Mouse (Mus musculus): ENCODE results near the gene Def6. TPM values are rescaled to one million over a fixed set of nuclear protein-coding genes. Genes with fewer than 3 reads are reported as not detected.

Gene Def6
- polyA plus RNA-seq, 2 experiments: 10.0 to 15.5 TPM

- Histone ChIP-seq H3K9me3 (ENCODE audit: control insufficient read depth, low read length) (no peaks in the 10 kb centered on the region), H3K36me3 (ENCODE audit: control insufficient read depth, insufficient read depth, low read length) (peaks cover 79% of the 10 kb centered on the region)
- TF ChIP-seq POLR2A (IDR thresholded peaks at IDR 0.05; ENCODE audit: borderline replicate concordance, extremely low read depth, insufficient read depth, insufficient read length): no peak
These were observed 9.9 kb upstream of the Def6 start for GRCm38 (mm10) chr17:28197646-28198045.

DNA sequence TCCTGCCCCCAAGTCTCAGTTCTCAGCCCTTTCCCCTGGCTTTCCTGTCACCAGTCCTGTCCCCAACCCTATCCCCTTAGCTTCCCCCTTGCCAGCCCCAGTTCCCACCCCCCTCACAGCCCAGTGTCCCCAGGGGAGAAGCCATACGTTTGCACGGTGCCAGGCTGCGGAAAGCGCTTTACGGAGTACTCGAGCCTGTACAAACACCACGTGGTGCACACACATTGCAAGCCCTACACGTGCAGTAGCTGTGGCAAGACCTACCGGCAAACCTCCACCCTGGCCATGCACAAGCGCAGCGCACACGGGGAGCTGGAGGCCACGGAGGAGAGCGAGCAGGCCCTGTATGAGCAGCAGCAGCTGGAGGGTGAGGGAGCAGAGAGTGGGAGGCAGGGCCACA, 5.6 kb upstream of the Def6 start:
- WGBS: 70% methylated on average over 14 of the region's 14 CpGs
- DNase-seq (ENCODE audit: low spot score) (no peak), ATAC-seq (ENCODE audit: low FRiP score, low read depth) (no peak)
- H3K27me3 ChIP-seq (ENCODE audit: control insufficient read depth, insufficient read depth, low read length): no peaks in the 10 kb centered on the region
- no peak overlapping the region for H3K9ac ChIP-seq (ENCODE audit: low read depth, low read length, severe bottlenecking)
- H3K36me3 ChIP-seq (ENCODE audit: control insufficient read depth, insufficient read depth, low read length): peaks cover 68% of the 10 kb centered on the region
- no peak overlapping the region for H3K27ac ChIP-seq (replicated peaks; ENCODE audit: low read depth, low read length)
- H3K4me1 ChIP-seq (ENCODE audit: control insufficient read depth, insufficient read depth, low read length): peaks cover 2% of the 10 kb centered on the region; the same call in 1 of the 2 replicates
- H3K4me2 ChIP-seq (replicated peaks; ENCODE audit: low read depth, low read length, severe bottlenecking): no peak overlapping the region
- no peaks in the 10 kb centered on the region for H3K9me3 ChIP-seq (ENCODE audit: control insufficient read depth, low read length)
- TF ChIP-seq POLR2A (IDR thresholded peaks at IDR 0.05; ENCODE audit: borderline replicate concordance, extremely low read depth, insufficient read depth, insufficient read length): no peak
- H3K4me3 ChIP-seq (replicated peaks; ENCODE audit: low read length): no peak overlapping the region

More at GRCm38 (mm10) chr17:28197646-28198045, 9.9 kb upstream of the Def6 start:
- WGBS: 75% methylated on average over 18 of the region's 18 CpGs
- H3K4me1 ChIP-seq (ENCODE audit: control insufficient read depth, insufficient read depth, low read length): no peaks in the 10 kb centered on the region
- 0 out of 2 replicates have a peak overlapping the region, but pooled peaks have one; percentile 14 for H3K9ac ChIP-seq (ENCODE audit: low read depth, low read length, severe bottlenecking)
- DNase-seq (ENCODE audit: low spot score) (no peak), ATAC-seq (ENCODE audit: low FRiP score, low read depth) (no peak)
- no peaks in the 10 kb centered on the region for H3K27me3 ChIP-seq (ENCODE audit: control insufficient read depth, insufficient read depth, low read length)
- H3K4me2 ChIP-seq (replicated peaks; ENCODE audit: low read depth, low read length, severe bottlenecking): no peak overlapping the region
- no peak overlapping the region for H3K27ac ChIP-seq (replicated peaks; ENCODE audit: low read depth, low read length)
- no peak overlapping the region for H3K4me3 ChIP-seq (replicated peaks; ENCODE audit: low read length)

GRCm38 (mm10) chr17:28204052-28204720, 3.4 kb upstream of the Def6 start:
- H3K4me3 ChIP-seq (replicated peaks; ENCODE audit: low read length): no peak overlapping the region
- no peak overlapping the region for H3K27ac ChIP-seq (replicated peaks; ENCODE audit: low read depth, low read length)
- no peaks in the 10 kb centered on the region for H3K9me3 ChIP-seq (ENCODE audit: control insufficient read depth, low read length)
- peaks cover 20% of the 10 kb centered on the region for H3K4me1 ChIP-seq (ENCODE audit: control insufficient read depth, insufficient read depth, low read length)
- H3K9ac ChIP-seq (ENCODE audit: low read depth, low read length, severe bottlenecking): no peak overlapping the region
- 37% methylated on average over 14 of the region's 14 CpGs for WGBS
- TF ChIP-seq POLR2A (IDR thresholded peaks at IDR 0.05; ENCODE audit: borderline replicate concordance, extremely low read depth, insufficient read depth, insufficient read length): no peak
- H3K27me3 ChIP-seq (ENCODE audit: control insufficient read depth, insufficient read depth, low read length): no peaks in the 10 kb centered on the region
- H3K36me3 ChIP-seq (ENCODE audit: control insufficient read depth, insufficient read depth, low read length): peaks cover 53% of the 10 kb centered on the region
- no peak overlapping the region for H3K4me2 ChIP-seq (replicated peaks; ENCODE audit: low read depth, low read length, severe bottlenecking)
- ATAC-seq (ENCODE audit: low FRiP score, low read depth) (no peak), DNase-seq (ENCODE audit: low spot score) (no peak)

DNA sequence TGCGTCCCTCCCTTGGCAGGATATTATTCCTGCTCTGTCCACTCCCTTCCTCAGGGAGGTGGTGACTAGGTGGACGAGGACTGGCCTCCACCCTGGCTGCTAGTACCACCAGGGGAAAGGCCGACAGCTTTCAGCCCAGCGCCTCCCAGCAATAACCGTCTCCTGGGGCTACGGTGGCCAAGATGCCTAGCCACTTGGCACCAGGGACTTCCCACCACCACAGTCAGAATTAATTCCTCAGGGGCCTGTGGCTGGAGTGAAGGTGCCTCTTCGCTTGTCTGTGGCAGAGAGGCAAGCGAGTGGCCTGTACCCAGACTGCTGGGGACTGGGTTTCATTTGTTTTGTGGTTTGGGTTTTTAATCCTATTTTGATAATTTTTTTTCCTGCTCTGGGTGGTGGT, 2.1 kb upstream of the Def6 start:
- Histone ChIP-seq H3K4me1 (ENCODE audit: control insufficient read depth, insufficient read depth, low read length) (peaks cover 21% of the 10 kb centered on the region), H3K4me2 (replicated peaks; ENCODE audit: low read depth, low read length, severe bottlenecking) (no peak overlapping the region), H3K4me3 (replicated peaks; ENCODE audit: low read length) (no peak overlapping the region), H3K36me3 (ENCODE audit: control insufficient read depth, insufficient read depth, low read length) (peaks cover 45% of the 10 kb centered on the region), H3K9me3 (ENCODE audit: control insufficient read depth, low read length) (no peaks in the 10 kb centered on the region), H3K27me3 (ENCODE audit: control insufficient read depth, insufficient read depth, low read length) (no peaks in the 10 kb centered on the region), H3K27ac (replicated peaks; ENCODE audit: low read depth, low read length) (no peak overlapping the region), H3K9ac (ENCODE audit: low read depth, low read length, severe bottlenecking) (no peak overlapping the region)
- ATAC-seq (ENCODE audit: low FRiP score, low read depth) (no peak), DNase-seq (ENCODE audit: low spot score) (no peak)
- no peak for TF ChIP-seq POLR2A (IDR thresholded peaks at IDR 0.05; ENCODE audit: borderline replicate concordance, extremely low read depth, insufficient read depth, insufficient read length)
- 85% methylated on average over 8 of the region's 8 CpGs for WGBS

DNA sequence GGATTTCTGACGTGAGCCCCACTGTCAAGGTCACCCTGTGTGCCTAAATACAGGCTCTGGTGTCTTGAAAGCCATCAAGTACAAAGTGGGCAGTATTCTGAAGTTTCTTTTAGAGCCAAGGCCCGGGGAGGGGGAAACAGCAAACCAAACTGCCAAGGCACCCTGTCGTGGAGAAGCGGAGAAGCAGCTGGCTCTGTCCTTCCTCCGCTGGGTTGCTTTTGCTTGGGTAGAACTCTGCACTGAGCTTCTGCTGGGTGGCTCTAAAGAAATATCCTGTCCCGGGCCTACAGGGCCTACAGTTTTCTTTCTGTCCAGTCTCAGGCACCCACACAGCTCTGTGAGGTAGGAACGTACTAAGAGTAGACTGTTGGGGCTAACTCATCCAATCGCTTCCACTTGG, 486 bp upstream of the Def6 start:
- Histone ChIP-seq H3K4me1 (ENCODE audit: control insufficient read depth, insufficient read depth, low read length) (peaks cover 21% of the 10 kb centered on the region), H3K27ac (replicated peaks; ENCODE audit: low read depth, low read length) (peak overlapping the region; percentile 80), H3K4me3 (replicated peaks; ENCODE audit: low read length) (no peak overlapping the region), H3K27me3 (ENCODE audit: control insufficient read depth, insufficient read depth, low read length) (no peaks in the 10 kb centered on the region), H3K4me2 (replicated peaks; ENCODE audit: low read depth, low read length, severe bottlenecking) (peak overlapping the region; percentile 78; the same call in 1 of the 2 replicates), H3K36me3 (ENCODE audit: control insufficient read depth, insufficient read depth, low read length) (peaks cover 30% of the 10 kb centered on the region), H3K9me3 (ENCODE audit: control insufficient read depth, low read length) (no peaks in the 10 kb centered on the region), H3K9ac (ENCODE audit: low read depth, low read length, severe bottlenecking) (peak overlapping the region; percentile 63)
- ATAC-seq (ENCODE audit: low FRiP score, low read depth) (peak; percentile 7; the same call in 1 of the 2 replicates), DNase-seq (ENCODE audit: low spot score) (no peak)
- WGBS: 61% methylated on average over 8 of the region's 8 CpGs
- no peak for TF ChIP-seq POLR2A (IDR thresholded peaks at IDR 0.05; ENCODE audit: borderline replicate concordance, extremely low read depth, insufficient read depth, insufficient read length)
